Mouse (Mus musculus): Measurements from ENCODE around the gene Txndc11.
A peak's percentile ranks its signal among the peaks of the same experiment; 100 is the strongest.

Gene Txndc11

GRCm38 (mm10) chr16:11104905-11105304 lies 29.5 kb downstream of the Txndc11 start:
- no peak for DNase-seq (ENCODE audit: low spot score)

GRCm38 (mm10) chr16:11097301-11097700 lies 37.1 kb downstream of the Txndc11 start:
- DNase-seq (ENCODE audit: low spot score), result no peak

GRCm38 (mm10) chr16:11093717-11094386 lies 40.6 kb downstream of the Txndc11 start:
- DNase-seq (ENCODE audit: low spot score), result no peak

- DNase-seq (ENCODE audit: low spot score), result no peak
These were observed 41.9 kb downstream of the Txndc11 start for GRCm38 (mm10) chr16:11092523-11092922.

GRCm38 (mm10) chr16:11092061-11092460 lies 42.4 kb downstream of the Txndc11 start:
- no peak for DNase-seq (ENCODE audit: low spot score)

GRCm38 (mm10) chr16:11090836-11091570 lies 43.4 kb downstream of the Txndc11 start:
- no peak for DNase-seq (ENCODE audit: low spot score)

- DNase-seq (ENCODE audit: low spot score), result peak; percentile 54
These were observed 47.4 kb downstream of the Txndc11 start for GRCm38 (mm10) chr16:11086856-11087588.

GRCm38 (mm10) chr16:11086299-11086698 lies 48.2 kb downstream of the Txndc11 start:
- no peak for DNase-seq (ENCODE audit: low spot score)

GRCm38 (mm10) chr16:11084181-11084580 lies 50.3 kb downstream of the Txndc11 start:
- DNase-seq (ENCODE audit: low spot score), result no peak

- DNase-seq (ENCODE audit: low spot score), result no peak
These were observed 56.1 kb downstream of the Txndc11 start for GRCm38 (mm10) chr16:11078216-11078869.

GRCm38 (mm10) chr16:11077601-11078201 lies 56.7 kb downstream of the Txndc11 start:
- no peak for DNase-seq (ENCODE audit: low spot score)

GRCm38 (mm10) chr16:11073060-11073459 lies 61.4 kb downstream of the Txndc11 start:
- DNase-seq (ENCODE audit: low spot score), result no peak

- DNase-seq (ENCODE audit: low spot score), result no peak
These were observed 62.0 kb downstream of the Txndc11 start for GRCm38 (mm10) chr16:11072454-11072853.

GRCm38 (mm10) chr16:11071887-11072286 lies 62.6 kb downstream of the Txndc11 start:
- DNase-seq (ENCODE audit: low spot score), result no peak

GRCm38 (mm10) chr16:11071176-11071575 lies 63.3 kb downstream of the Txndc11 start:
- no peak for DNase-seq (ENCODE audit: low spot score)

GRCm38 (mm10) chr16:11069710-11070420 lies 64.6 kb downstream of the Txndc11 start:
- DNase-seq (ENCODE audit: low spot score), result no peak

GRCm38 (mm10) chr16:11069271-11069670 lies 65.2 kb downstream of the Txndc11 start:
- no peak for DNase-seq (ENCODE audit: low spot score)

GRCm38 (mm10) chr16:11068666-11069065 lies 65.8 kb downstream of the Txndc11 start:
- no peak for DNase-seq (ENCODE audit: low spot score)

- DNase-seq (ENCODE audit: low spot score), result peak; percentile 73
These were observed 67.6 kb downstream of the Txndc11 start for GRCm38 (mm10) chr16:11066833-11067191.

- peak; percentile 99 for DNase-seq (ENCODE audit: low spot score)
These were observed 68.2 kb downstream of the Txndc11 start, which contains the start of gene Litaf for GRCm38 (mm10) chr16:11066029-11066832. Gene Litaf (minus strand): TSS chr16:11066157.

Measured in retina, embryonic 14.5 days (tissue).